Mouse (Mus musculus): Measurements from ENCODE around the gene Mcts2. TPM values are rescaled to one million over a fixed set of nuclear protein-coding genes. Genes with fewer than 3 reads are reported as not detected.

Mcts2 gene
- polyA plus RNA-seq, 1 experiment, result 21.5 TPM

GRCm38 (mm10) chr2:152669256-152669638 lies 17.6 kb upstream of the Mcts2 start, which contains the start of gene H13:
H13 (plus strand) TSS chr2:152669461.
- TF ChIP-seq POLR2A (IDR thresholded peaks at IDR 0.05; ENCODE audit: extremely low read depth, insufficient read depth, low read length) (peak; percentile 99), CTCF (IDR thresholded peaks at IDR 0.05; ENCODE audit: extremely low read depth, insufficient read depth, low read length) (peak; percentile 89)
- peak within 1 kb of the TSS; percentile 81; the same call in 1 of the 2 replicates for H3K27ac ChIP-seq (ENCODE audit: insufficient read depth, low read length)
- peak within 1 kb of the TSS; percentile 72 for H3K4me3 ChIP-seq (ENCODE audit: insufficient read depth, low read length)
- peaks cover 9% of the 10 kb centered on the region for H3K4me1 ChIP-seq (ENCODE audit: control insufficient read depth, insufficient read depth, low read length)

- H3K27ac ChIP-seq (ENCODE audit: insufficient read depth, low read length), result peak overlapping the region; percentile 81; the same call in 1 of the 2 replicates
- H3K4me3 ChIP-seq (ENCODE audit: insufficient read depth, low read length), result peak overlapping the region; percentile 72
- no peak for TF ChIP-seq POLR2A (IDR thresholded peaks at IDR 0.05; ENCODE audit: extremely low read depth, insufficient read depth, low read length)
- no peak for TF ChIP-seq CTCF (IDR thresholded peaks at IDR 0.05; ENCODE audit: extremely low read depth, insufficient read depth, low read length)
- H3K4me1 ChIP-seq (ENCODE audit: control insufficient read depth, insufficient read depth, low read length), result peaks cover 9% of the 10 kb centered on the region
These were observed 17.0 kb upstream of the Mcts2 start for GRCm38 (mm10) chr2:152669639-152670484.

- Histone ChIP-seq H3K27ac (ENCODE audit: insufficient read depth, low read length) (no peak overlapping the region), H3K4me3 (ENCODE audit: insufficient read depth, low read length) (peak overlapping the region; percentile 72)
These were observed 15.7 kb upstream of the Mcts2 start for GRCm38 (mm10) chr2:152670983-152671641.

GRCm38 (mm10) chr2:152671642-152671999 lies 15.2 kb upstream of the Mcts2 start:
- peak overlapping the region; percentile 72 for H3K4me3 ChIP-seq (ENCODE audit: insufficient read depth, low read length)
- H3K4me1 ChIP-seq (ENCODE audit: control insufficient read depth, insufficient read depth, low read length), result peaks cover 11% of the 10 kb centered on the region
- H3K27ac ChIP-seq (ENCODE audit: insufficient read depth, low read length), result no peak overlapping the region
- TF ChIP-seq POLR2A (IDR thresholded peaks at IDR 0.05; ENCODE audit: extremely low read depth, insufficient read depth, low read length) (no peak), CTCF (IDR thresholded peaks at IDR 0.05; ENCODE audit: extremely low read depth, insufficient read depth, low read length) (peak; percentile 61)

More at GRCm38 (mm10) chr2:152670983-152671641, 15.7 kb upstream of the Mcts2 start:
- H3K4me1 ChIP-seq (ENCODE audit: control insufficient read depth, insufficient read depth, low read length), result peaks cover 11% of the 10 kb centered on the region
- TF ChIP-seq POLR2A (IDR thresholded peaks at IDR 0.05; ENCODE audit: extremely low read depth, insufficient read depth, low read length) (no peak), CTCF (IDR thresholded peaks at IDR 0.05; ENCODE audit: extremely low read depth, insufficient read depth, low read length) (no peak)

- TF ChIP-seq CTCF (IDR thresholded peaks at IDR 0.05; ENCODE audit: extremely low read depth, insufficient read depth, low read length) (no peak), POLR2A (IDR thresholded peaks at IDR 0.05; ENCODE audit: extremely low read depth, insufficient read depth, low read length) (no peak)
- peaks cover 11% of the 10 kb centered on the region for H3K4me1 ChIP-seq (ENCODE audit: control insufficient read depth, insufficient read depth, low read length)
- peak overlapping the region; percentile 72; the same call in 1 of the 2 replicates for H3K4me3 ChIP-seq (ENCODE audit: insufficient read depth, low read length)
- no peak overlapping the region for H3K27ac ChIP-seq (ENCODE audit: insufficient read depth, low read length)
These were observed 14.7 kb upstream of the Mcts2 start for GRCm38 (mm10) chr2:152672166-152672565.

GRCm38 (mm10) chr2:152674148-152674547 lies 12.7 kb upstream of the Mcts2 start:
- no peak for TF ChIP-seq CTCF (IDR thresholded peaks at IDR 0.05; ENCODE audit: extremely low read depth, insufficient read depth, low read length)
- no peak for TF ChIP-seq POLR2A (IDR thresholded peaks at IDR 0.05; ENCODE audit: extremely low read depth, insufficient read depth, low read length)
- Histone ChIP-seq H3K4me3 (ENCODE audit: insufficient read depth, low read length) (no peak overlapping the region), H3K4me1 (ENCODE audit: control insufficient read depth, insufficient read depth, low read length) (peaks cover 11% of the 10 kb centered on the region), H3K27ac (ENCODE audit: insufficient read depth, low read length) (no peak overlapping the region)

- H3K27ac ChIP-seq (ENCODE audit: insufficient read depth, low read length), result no peak overlapping the region
- H3K4me3 ChIP-seq (ENCODE audit: insufficient read depth, low read length), result no peak overlapping the region
- no peak for TF ChIP-seq CTCF (IDR thresholded peaks at IDR 0.05; ENCODE audit: extremely low read depth, insufficient read depth, low read length)
- no peak for TF ChIP-seq POLR2A (IDR thresholded peaks at IDR 0.05; ENCODE audit: extremely low read depth, insufficient read depth, low read length)
- peaks cover 11% of the 10 kb centered on the region for H3K4me1 ChIP-seq (ENCODE audit: control insufficient read depth, insufficient read depth, low read length)
These were observed 11.5 kb upstream of the Mcts2 start for GRCm38 (mm10) chr2:152675252-152675791.

GRCm38 (mm10) chr2:152678302-152678701 lies 8.5 kb upstream of the Mcts2 start:
- H3K4me3 ChIP-seq (ENCODE audit: insufficient read depth, low read length), result no peak overlapping the region
- H3K4me1 ChIP-seq (ENCODE audit: control insufficient read depth, insufficient read depth, low read length), result peaks cover 4% of the 10 kb centered on the region; the same call in 1 of the 2 replicates
- TF ChIP-seq POLR2A (IDR thresholded peaks at IDR 0.05; ENCODE audit: extremely low read depth, insufficient read depth, low read length) (no peak), CTCF (IDR thresholded peaks at IDR 0.05; ENCODE audit: extremely low read depth, insufficient read depth, low read length) (peak; percentile 62)
- H3K27ac ChIP-seq (ENCODE audit: insufficient read depth, low read length), result no peak overlapping the region

- Histone ChIP-seq H3K4me1 (ENCODE audit: control insufficient read depth, insufficient read depth, low read length) (peaks cover 4% of the 10 kb centered on the region; the same call in 1 of the 2 replicates), H3K4me3 (ENCODE audit: insufficient read depth, low read length) (no peak overlapping the region), H3K27ac (ENCODE audit: insufficient read depth, low read length) (no peak overlapping the region)
- TF ChIP-seq POLR2A (IDR thresholded peaks at IDR 0.05; ENCODE audit: extremely low read depth, insufficient read depth, low read length) (no peak), CTCF (IDR thresholded peaks at IDR 0.05; ENCODE audit: extremely low read depth, insufficient read depth, low read length) (no peak)
These were observed 7.9 kb upstream of the Mcts2 start for GRCm38 (mm10) chr2:152678925-152679324.

Measured in cortical plate, adult 2 months (tissue).